Mouse (Mus musculus): ENCODE data around the gene Clmn. TPM values are rescaled to one million over a fixed set of nuclear protein-coding genes. Genes with fewer than 3 reads are reported as not detected.
"Not testable (repeated sequence)": the region's sequence is repeated elsewhere in the genome, so short reads cannot be mapped to it uniquely, and the experiment has no call there.

The Clmn gene
- polyA plus RNA-seq, 1 experiment from 2014 or later = 4.3 TPM

GRCm38 (mm10) chr12:104738931-104739330, 125.9 kb downstream of the Clmn start:
- H3K4me1 ChIP-seq (replicated peaks) = 0 out of 2 replicates have a peak, but pooled peaks cover 10% of the 10 kb centered on the region

DNA sequence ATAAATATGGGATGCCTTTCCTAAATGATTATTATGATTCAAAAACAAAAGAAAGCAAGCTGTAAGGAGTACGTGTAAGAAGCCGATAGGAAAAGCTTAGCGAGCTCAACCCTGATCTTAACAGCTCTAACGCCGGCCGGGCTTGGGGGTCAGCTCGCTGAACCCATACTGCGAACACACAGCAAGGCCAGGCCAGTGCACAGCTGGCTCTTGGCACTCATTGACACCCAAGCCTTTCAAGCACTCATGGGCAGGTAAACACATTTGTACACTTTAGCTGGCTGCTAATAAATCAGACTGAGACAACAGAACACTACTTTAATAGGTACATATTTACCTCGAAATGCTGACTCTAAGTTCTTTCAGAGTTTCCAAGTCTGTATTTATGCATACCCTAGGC, 126.4 kb downstream of the Clmn start:
- Histone ChIP-seq H3K9me3 (no peaks in the 10 kb centered on the region), H3K27me3 (replicated peaks) (no peaks in the 10 kb centered on the region), H3K27ac (no peak overlapping the region), H3K4me2 (replicated peaks) (no peak overlapping the region), H3K9ac (no peak overlapping the region), H3K4me3 (replicated peaks) (no peak overlapping the region), H3K4me1 (replicated peaks) (0 out of 2 replicates have a peak, but pooled peaks cover 10% of the 10 kb centered on the region), H3K36me3 (no peaks in the 10 kb centered on the region)
- 64% methylated on average over 9 of the region's 9 CpGs for WGBS
- no peak for ATAC-seq

More at GRCm38 (mm10) chr12:104738931-104739330, 125.9 kb downstream of the Clmn start:
- H3K36me3 ChIP-seq = no peaks in the 10 kb centered on the region
- H3K9ac ChIP-seq = no peak overlapping the region
- H3K27me3 ChIP-seq (replicated peaks) = no peaks in the 10 kb centered on the region
- H3K4me2 ChIP-seq (replicated peaks) = no peak overlapping the region
- H3K4me3 ChIP-seq (replicated peaks) = no peak overlapping the region
- 67% methylated on average over 3 of the region's 3 CpGs for WGBS
- no peak overlapping the region for H3K27ac ChIP-seq
- ATAC-seq = no peak
- no peaks in the 10 kb centered on the region for H3K9me3 ChIP-seq

GRCm38 (mm10) chr12:104737666-104738065, 127.2 kb downstream of the Clmn start:
- Histone ChIP-seq H3K36me3 (no peaks in the 10 kb centered on the region), H3K4me1 (replicated peaks) (0 out of 2 replicates have a peak, but pooled peaks cover 8% of the 10 kb centered on the region), H3K9me3 (no peaks in the 10 kb centered on the region), H3K4me2 (replicated peaks) (no peak overlapping the region), H3K27ac (no peak overlapping the region), H3K9ac (no peak overlapping the region), H3K4me3 (replicated peaks) (no peak overlapping the region), H3K27me3 (replicated peaks) (no peaks in the 10 kb centered on the region)
- no peak for ATAC-seq
- WGBS = 91% methylated on average over 10 of the region's 10 CpGs

GRCm38 (mm10) chr12:104735993-104736395, 128.9 kb downstream of the Clmn start:
- no peak for ATAC-seq
- Histone ChIP-seq H3K9me3 (no peaks in the 10 kb centered on the region), H3K9ac (no peak overlapping the region), H3K27me3 (replicated peaks) (no peaks in the 10 kb centered on the region), H3K27ac (no peak overlapping the region), H3K4me2 (replicated peaks) (no peak overlapping the region), H3K36me3 (no peaks in the 10 kb centered on the region), H3K4me3 (replicated peaks) (no peak overlapping the region), H3K4me1 (replicated peaks) (0 out of 2 replicates have a peak, but pooled peaks cover 4% of the 10 kb centered on the region)
- WGBS = 72% methylated on average over 3 of the region's 3 CpGs

DNA sequence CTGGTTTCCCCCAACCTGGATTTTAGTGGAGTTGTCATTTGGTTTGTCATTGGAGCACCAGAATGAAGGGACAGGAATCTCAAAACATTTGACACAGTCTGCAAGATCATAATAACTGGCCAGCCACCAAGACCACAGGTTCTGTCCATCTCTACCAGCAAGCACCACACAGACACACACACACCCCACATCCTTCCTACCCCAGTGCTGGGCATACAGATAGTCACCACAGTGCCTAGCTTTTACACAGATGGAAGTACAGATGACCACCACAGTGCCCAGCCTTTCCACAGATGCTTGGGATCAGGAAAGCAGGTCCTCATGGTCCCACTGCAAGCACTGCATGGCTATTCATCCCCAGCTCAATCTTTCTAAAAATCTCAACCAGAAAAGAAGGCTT, 131.7 kb downstream of the Clmn start:
- Histone ChIP-seq H3K36me3 (0 out of 2 replicates have a peak, but pooled peaks cover 12% of the 10 kb centered on the region), H3K9ac (no peak overlapping the region), H3K4me1 (replicated peaks) (no peaks in the 10 kb centered on the region), H3K27me3 (replicated peaks) (no peaks in the 10 kb centered on the region), H3K9me3 (no peaks in the 10 kb centered on the region), H3K4me3 (replicated peaks) (no peak overlapping the region), H3K27ac (no peak overlapping the region), H3K4me2 (replicated peaks) (no peak overlapping the region)
- ATAC-seq = no peak

DNA sequence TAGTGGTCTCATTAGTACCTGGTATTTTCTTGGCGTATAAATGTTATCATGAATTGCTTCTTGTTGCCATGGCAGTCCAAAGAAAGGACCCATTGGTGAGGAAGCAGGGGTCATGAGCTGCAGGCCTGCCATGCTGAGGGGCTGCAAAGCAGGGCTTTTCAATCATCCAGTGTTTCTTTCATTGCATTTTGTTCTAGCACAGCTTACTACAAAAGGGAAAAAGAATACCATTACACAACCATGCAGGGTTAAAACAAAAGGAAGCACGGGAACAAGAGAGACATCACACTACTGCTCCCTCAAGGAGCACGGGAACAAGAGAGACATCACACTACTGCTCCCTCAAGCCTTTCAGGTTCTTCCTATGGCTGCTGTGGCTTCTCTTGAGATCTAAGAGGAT, 133.1 kb downstream of the Clmn start:
- 0 out of 2 replicates have a peak, but pooled peaks cover 20% of the 10 kb centered on the region for H3K36me3 ChIP-seq
- no peaks in the 10 kb centered on the region for H3K27me3 ChIP-seq (replicated peaks)
- no peak overlapping the region for H3K4me2 ChIP-seq (replicated peaks)
- WGBS = 85% methylated on average over 3 of the region's 3 CpGs
- no peak overlapping the region for H3K27ac ChIP-seq
- ATAC-seq = no peak
- H3K9ac ChIP-seq = no peak overlapping the region
- no peaks in the 10 kb centered on the region for H3K9me3 ChIP-seq
- no peak overlapping the region for H3K4me3 ChIP-seq (replicated peaks)
- H3K4me1 ChIP-seq (replicated peaks) = no peaks in the 10 kb centered on the region

DNA sequence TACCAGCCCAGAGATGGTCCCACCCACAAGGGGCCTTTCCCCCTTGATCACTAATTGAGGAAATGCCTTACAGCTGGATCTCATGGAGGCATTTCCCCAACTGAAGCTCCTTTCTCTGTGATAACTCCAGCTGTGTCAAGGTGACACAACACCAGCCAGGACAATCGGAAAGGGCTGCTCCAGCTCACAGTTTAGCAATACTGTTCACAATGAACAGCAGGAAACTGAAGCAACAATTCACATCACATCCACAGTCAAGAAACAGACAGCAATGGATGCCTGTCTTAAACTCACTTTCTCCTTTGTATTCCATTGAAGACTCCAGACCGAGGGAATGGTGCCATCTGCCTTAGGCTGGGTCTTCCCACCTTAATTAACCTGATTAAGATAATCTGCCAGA, 138.4 kb downstream of the Clmn start:
- not testable (repeated sequence) for H3K9me3 ChIP-seq; ATAC-seq; H3K27ac ChIP-seq; H3K4me1 ChIP-seq (replicated peaks); H3K27me3 ChIP-seq (replicated peaks); H3K4me2 ChIP-seq (replicated peaks); H3K9ac ChIP-seq; H3K4me3 ChIP-seq (replicated peaks)
- WGBS = 83% methylated on average over 2 of the region's 2 CpGs
- peaks cover 34% of the 10 kb centered on the region for H3K36me3 ChIP-seq

DNA sequence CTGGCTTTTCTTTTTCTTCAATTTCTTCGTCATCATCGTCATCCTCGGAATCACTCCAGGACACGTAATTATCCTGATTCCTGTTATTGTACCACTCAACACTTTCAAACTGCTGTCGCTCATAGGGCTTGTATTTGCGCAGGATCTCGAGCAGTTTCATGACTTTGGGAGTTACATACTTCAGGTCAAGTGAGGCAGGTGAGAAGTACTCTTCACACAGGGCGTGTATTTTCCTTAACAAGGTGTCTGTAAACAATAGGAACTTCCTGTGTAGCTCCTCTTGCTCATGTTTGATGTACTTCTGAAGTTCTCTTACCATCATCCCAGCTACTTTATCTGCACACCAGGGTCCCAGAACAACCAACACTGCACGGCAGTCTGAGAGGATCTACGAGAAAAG, 142.8 kb downstream of the Clmn start:
- 91% methylated on average over 10 of the region's 10 CpGs for WGBS
- no peaks in the 10 kb centered on the region for H3K9me3 ChIP-seq
- no peak for ATAC-seq
- H3K27me3 ChIP-seq (replicated peaks) = no peaks in the 10 kb centered on the region
- H3K4me1 ChIP-seq (replicated peaks) = no peaks in the 10 kb centered on the region
- peaks cover 14% of the 10 kb centered on the region for H3K36me3 ChIP-seq
- H3K27ac ChIP-seq = no peak overlapping the region
- no peak overlapping the region for H3K4me3 ChIP-seq (replicated peaks)
- no peak overlapping the region for H3K9ac ChIP-seq
- H3K4me2 ChIP-seq (replicated peaks) = no peak overlapping the region

GRCm38 (mm10) chr12:104721011-104721410, 143.9 kb downstream of the Clmn start:
- no peak overlapping the region for H3K27ac ChIP-seq
- ATAC-seq = no peak
- peaks cover 14% of the 10 kb centered on the region for H3K36me3 ChIP-seq
- no peak overlapping the region for H3K4me3 ChIP-seq (replicated peaks)
- H3K4me2 ChIP-seq (replicated peaks) = no peak overlapping the region
- 68% methylated on average over 3 of the region's 3 CpGs for WGBS
- H3K27me3 ChIP-seq (replicated peaks) = no peaks in the 10 kb centered on the region
- H3K9me3 ChIP-seq = no peaks in the 10 kb centered on the region
- H3K9ac ChIP-seq = no peak overlapping the region
- H3K4me1 ChIP-seq (replicated peaks) = no peaks in the 10 kb centered on the region

DNA sequence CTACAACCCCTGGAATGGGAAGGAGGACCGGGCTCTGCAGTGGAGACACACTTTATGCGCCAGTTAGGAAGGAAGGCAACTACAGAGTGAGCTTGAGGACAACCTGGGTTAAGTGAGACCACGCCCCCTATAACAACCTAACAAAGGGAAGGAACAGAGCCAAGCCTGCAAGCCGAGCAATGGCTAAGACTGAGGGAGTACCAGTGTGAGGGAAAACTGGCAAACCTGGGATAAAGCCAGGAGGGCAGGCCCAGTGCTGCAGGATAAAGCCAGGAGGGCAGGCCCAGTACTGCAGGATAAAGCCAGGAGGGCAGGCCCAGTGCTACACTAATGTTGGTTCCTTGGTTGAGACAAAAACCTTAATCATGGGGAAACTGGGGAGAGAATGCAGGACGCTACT, 145.9 kb downstream of the Clmn start:
- ATAC-seq = no peak
- peaks cover 14% of the 10 kb centered on the region for H3K36me3 ChIP-seq

GRCm38 (mm10) chr12:104716409-104716808, 148.5 kb downstream of the Clmn start:
- Histone ChIP-seq H3K27me3 (replicated peaks) (no peaks in the 10 kb centered on the region), H3K4me1 (replicated peaks) (no peaks in the 10 kb centered on the region), H3K9ac (no peak overlapping the region), H3K36me3 (peaks cover 9% of the 10 kb centered on the region), H3K4me3 (replicated peaks) (no peak overlapping the region), H3K4me2 (replicated peaks) (no peak overlapping the region), H3K9me3 (no peaks in the 10 kb centered on the region), H3K27ac (no peak overlapping the region)
- no peak for ATAC-seq
- 86% methylated on average over 5 of the region's 5 CpGs for WGBS

More for the DNA sequence above, 145.9 kb downstream of the Clmn start:
- no peak overlapping the region for H3K4me2 ChIP-seq (replicated peaks)
- H3K27me3 ChIP-seq (replicated peaks) = no peaks in the 10 kb centered on the region
- no peaks in the 10 kb centered on the region for H3K4me1 ChIP-seq (replicated peaks)
- no peak overlapping the region for H3K9ac ChIP-seq
- H3K27ac ChIP-seq = no peak overlapping the region
- 75% methylated on average over 5 of the region's 5 CpGs for WGBS
- H3K9me3 ChIP-seq = no peaks in the 10 kb centered on the region
- no peak overlapping the region for H3K4me3 ChIP-seq (replicated peaks)

DNA sequence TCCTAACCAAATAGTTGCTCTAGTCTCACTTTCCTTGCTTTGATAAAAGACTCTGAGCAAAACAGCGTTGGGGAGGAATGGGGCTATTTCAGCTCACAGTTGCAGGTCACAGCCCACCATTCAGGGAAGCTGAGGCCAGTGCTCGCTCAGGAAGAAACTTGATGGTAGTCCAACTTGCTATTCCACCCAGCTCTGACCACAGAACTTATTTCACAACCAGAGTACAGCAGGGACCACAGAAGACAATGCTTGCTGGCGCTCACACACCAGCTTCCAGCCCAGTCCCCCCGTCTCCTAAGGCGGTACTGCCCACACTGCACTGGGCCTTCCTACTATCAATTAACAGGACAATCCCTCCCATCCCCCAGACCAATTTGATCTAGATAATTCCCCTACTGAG, 149.4 kb downstream of the Clmn start:
- no peak for ATAC-seq
- no peaks in the 10 kb centered on the region for H3K27me3 ChIP-seq (replicated peaks)
- H3K4me3 ChIP-seq (replicated peaks) = no peak overlapping the region
- no peaks in the 10 kb centered on the region for H3K9me3 ChIP-seq
- no peak overlapping the region for H3K4me2 ChIP-seq (replicated peaks)
- peaks cover 14% of the 10 kb centered on the region for H3K36me3 ChIP-seq
- H3K4me1 ChIP-seq (replicated peaks) = no peaks in the 10 kb centered on the region
- no peak overlapping the region for H3K9ac ChIP-seq
- no peak overlapping the region for H3K27ac ChIP-seq
- 93% methylated on average over 5 of the region's 5 CpGs for WGBS

Measured in intestine, embryonic 15.5 days (tissue).